In genomic region chr5:67778026-67778425, GRCm38 (mm10) we compare ENCODE assay signal across 8 mouse cellular contexts.
DNase-seq lines count a peak whose midpoint lies in the region; ATAC-seq and TF ChIP-seq lines count a peak whose summit lies in the region.

No protein-coding gene starts in this region.

- H3K27me3 ChIP-seq in liver, embryonic 13.5 days, result no peaks in the 10 kb centered on the region
- H3K27me3 ChIP-seq in stomach, postnatal 0 days (ENCODE audit: control insufficient read depth, insufficient read depth, low read length), result no peaks in the 10 kb centered on the region

- WGBS in liver, embryonic 13.5 days (ENCODE audit: insufficient replicate concordance), result 73% methylated on average over 8 of the region's 8 CpGs
- 65% methylated on average over 8 of the region's 8 CpGs for WGBS in stomach, postnatal 0 days

- no peaks in the 10 kb centered on the region for H3K4me1 ChIP-seq in liver, embryonic 13.5 days (replicated peaks)
- no peaks in the 10 kb centered on the region for H3K4me1 ChIP-seq in stomach, postnatal 0 days (replicated peaks; ENCODE audit: control insufficient read depth, insufficient read depth)

- intact Hi-C loops in gastrocnemius, postnatal 14 days (cut with DNase I; ENCODE audit: low total_unique reads), result no loop called here

- TF ChIP-seq EP300 in stomach, postnatal 0 days (optimal IDR thresholded peaks at IDR 0.05), result no peak

- H3K36me3 ChIP-seq in liver, embryonic 13.5 days, result peaks cover 57% of the 10 kb centered on the region
- no peaks in the 10 kb centered on the region for H3K36me3 ChIP-seq in stomach, postnatal 0 days (ENCODE audit: control insufficient read depth, insufficient read depth, low read length)

- ATAC-seq in liver, embryonic 13.5 days (ENCODE audit: low read depth), result 0 out of 2 replicates have a peak, but pooled peaks have one; percentile 39
- ATAC-seq in stomach, postnatal 0 days (ENCODE audit: low FRiP score, low TSS enrichment), result peak; percentile 40; the same call in 1 of the 2 replicates

- H3K4me2 ChIP-seq in liver, embryonic 13.5 days, result no peak overlapping the region
- H3K4me2 ChIP-seq in stomach, postnatal 0 days (replicated peaks; ENCODE audit: low read depth), result no peak overlapping the region

- DNase-seq in liver, embryonic 13.5 days, result no peak
- no peak for DNase-seq in liver
- DNase-seq in cerebellum, adult 9-10 months, result peak; percentile 54
- peak; percentile 16 for DNase-seq in gastrocnemius, postnatal 14 days
- peak; percentile 40 to 42 for DNase-seq in kidney, postnatal 36 days
- DNase-seq in lung, postnatal 10 days, result peak; percentile 69
- DNase-seq in stomach, postnatal 0 days (ENCODE audit: low spot score), result no peak
- DNase-seq in adrenal gland, adult 18-20 months (ENCODE audit: low spot score in 2 of 2), result no peak

- no peaks in the 10 kb centered on the region for H3K9me3 ChIP-seq in liver, embryonic 13.5 days (replicated peaks)
- no peaks in the 10 kb centered on the region for H3K9me3 ChIP-seq in stomach, postnatal 0 days (ENCODE audit: control insufficient read depth, low read length)

- H3K27ac ChIP-seq in liver, embryonic 13.5 days, result no peak overlapping the region
- no peak overlapping the region for H3K27ac ChIP-seq in stomach, postnatal 0 days (replicated peaks)

- peak; percentile 73 for TF ChIP-seq CTCF in stomach, postnatal 0 days (IDR thresholded peaks at IDR 0.05; ENCODE audit: low read depth)

- H3K4me3 ChIP-seq in liver, embryonic 13.5 days (replicated peaks), result no peak overlapping the region
- H3K4me3 ChIP-seq in stomach, postnatal 0 days (ENCODE audit: low read depth, low read length), result no peak overlapping the region

- no peak overlapping the region for H3K9ac ChIP-seq in liver, embryonic 13.5 days
- no peak overlapping the region for H3K9ac ChIP-seq in stomach, postnatal 0 days (ENCODE audit: low read length)

Comparison
In these comparisons a context has a peak if more than half of its experiments do, and no peak if none do; other contexts are left out.
1. DNase-seq: peak in cerebellum, adult 9-10 months (single experiment), gastrocnemius, postnatal 14 days (single experiment), kidney, postnatal 36 days (2 of 2) and lung, postnatal 10 days (single experiment); none in liver, embryonic 13.5 days (single experiment), liver (single experiment), stomach, postnatal 0 days (single experiment) and adrenal gland, adult 18-20 months (0 of 2).